Mouse (Mus musculus) neural tube, embryonic 11.5 days (tissue): ENCODE data around the gene Ccdc43. TPM values are rescaled to one million over a fixed set of nuclear protein-coding genes. Genes with fewer than 3 reads are reported as not detected.

Experiments
- ATAC-seq: fragments of 200-750 bp; cut with Nextera tagmentation; 2 replicates; pipeline ENCODE4 v1.8.0; 2017; ENCODE audit warnings: moderate number of reproducible peaks, mild to moderate bottlenecking, moderate TSS enrichment, moderate library complexity; ENCODE audit not compliant: insufficient read depth, low FRiP score, low TSS enrichment
- DNase-seq: peaks from one replicate; pipeline ENCODE4 v3.0.0-alpha.2; 2015; ENCODE audit warnings: low spot score
- H3K27ac ChIP-seq: fragments of 300-500 bp; sonication (generic); 2 replicates; pipeline ENCODE4 v1.5.1; 2014; ENCODE audit warnings: low read depth, mild to moderate bottlenecking, low read length
- H3K27me3 ChIP-seq: fragments of 300-500 bp; sonication (generic); 2 replicates; pipeline ENCODE4 v1.6.1; 2014; ENCODE audit warnings: mild to moderate bottlenecking, low read length, mixed read lengths; ENCODE audit not compliant: control insufficient read depth, insufficient read depth
- H3K36me3 ChIP-seq: fragments of 300-500 bp; sonication (generic); 2 replicates; pipeline ENCODE4 v1.6.1; 2014; ENCODE audit warnings: mild to moderate bottlenecking, low read length, moderate library complexity, mixed read lengths; ENCODE audit not compliant: control insufficient read depth, insufficient read depth
- H3K4me1 ChIP-seq: fragments of 300-500 bp; sonication (generic); 2 replicates; pipeline ENCODE4 v1.6.1; 2014; ENCODE audit warnings: low read length, mixed read lengths; ENCODE audit not compliant: control insufficient read depth, insufficient read depth
- H3K4me2 ChIP-seq: fragments of 300-500 bp; sonication (generic); 2 replicates; pipeline ENCODE4 v1.6.1; 2014; ENCODE audit warnings: low read depth, mild to moderate bottlenecking, moderate library complexity
- H3K4me3 ChIP-seq: fragments of 300-500 bp; sonication (generic); 2 replicates; pipeline ENCODE4 v1.5.1; 2014; ENCODE audit warnings: low read depth, low read length
- H3K9ac ChIP-seq: fragments of 300-500 bp; sonication (generic); 2 replicates; pipeline ENCODE4 v1.6.1; 2014; ENCODE audit warnings: mild to moderate bottlenecking, low read length
- H3K9me3 ChIP-seq: fragments of 300-500 bp; sonication (generic); 2 replicates; pipeline ENCODE4 v1.6.1; 2016; ENCODE audit warnings: low read length; ENCODE audit not compliant: control insufficient read depth
- WGBS: fragments of 180-500 bp; shearing (Covaris S2); extraction: QIAGEN DNeasy Blood & Tissue Kit; methylation state at CpG from one replicate; pipeline ENCODE4 v1.1.7; 2014; 5-methylcytosine and 5-hydroxymethylcytosine counted together
- polyA plus RNA-seq: library from polyadenylated mRNA; unstranded; fragments of >200 nt; fragmentation: Nextera tagmentation; extraction: Ambion mirVana; gene quantifications from 2 replicates; pipeline ENCODE4 v1.2.1, GENCODE M21; 2014

Gene Ccdc43
- polyA plus RNA-seq, 1 experiment from 2014 or later = 53.8 TPM

- Histone ChIP-seq H3K4me3 (no peak overlapping the region), H3K27me3 (no peaks in the 10 kb centered on the region), H3K36me3 (no peaks in the 10 kb centered on the region), H3K4me2 (no peak overlapping the region), H3K9me3 (no peaks in the 10 kb centered on the region), H3K4me1 (no peaks in the 10 kb centered on the region), H3K9ac (no peak overlapping the region), H3K27ac (no peak overlapping the region)
- WGBS = 36% methylated on average over 4 of the region's 4 CpGs
- ATAC-seq = no peak
- no peak for DNase-seq
These were observed 41.2 kb downstream of the Ccdc43 start for GRCm38 (mm10) chr11:102656326-102656926.

- Histone ChIP-seq H3K27ac (no peak overlapping the region), H3K4me1 (no peaks in the 10 kb centered on the region), H3K36me3 (no peaks in the 10 kb centered on the region), H3K9ac (no peak overlapping the region), H3K9me3 (no peaks in the 10 kb centered on the region), H3K27me3 (no peaks in the 10 kb centered on the region), H3K4me3 (no peak overlapping the region), H3K4me2 (no peak overlapping the region)
- ATAC-seq (no peak), DNase-seq (no peak)
- WGBS = 74% methylated on average over 8 of the region's 8 CpGs
These were observed 41.7 kb downstream of the Ccdc43 start for GRCm38 (mm10) chr11:102655888-102656287.

- ATAC-seq (no peak), DNase-seq (peak; percentile 34)
- Histone ChIP-seq H3K4me1 (no peaks in the 10 kb centered on the region), H3K4me3 (no peak overlapping the region), H3K27me3 (no peaks in the 10 kb centered on the region), H3K9me3 (no peaks in the 10 kb centered on the region), H3K4me2 (no peak overlapping the region), H3K27ac (no peak overlapping the region), H3K9ac (no peak overlapping the region), H3K36me3 (no peaks in the 10 kb centered on the region)
- 82% methylated on average over 3 of the region's 3 CpGs for WGBS
These were observed 44.7 kb downstream of the Ccdc43 start for GRCm38 (mm10) chr11:102652844-102653243.

GRCm38 (mm10) chr11:102651381-102651780, 46.2 kb downstream of the Ccdc43 start:
- Histone ChIP-seq H3K27ac (no peak overlapping the region), H3K9me3 (no peaks in the 10 kb centered on the region), H3K27me3 (no peaks in the 10 kb centered on the region), H3K9ac (no peak overlapping the region), H3K36me3 (no peaks in the 10 kb centered on the region), H3K4me3 (no peak overlapping the region), H3K4me2 (no peak overlapping the region), H3K4me1 (no peaks in the 10 kb centered on the region)
- WGBS = 4% methylated on average over 9 of the region's 9 CpGs
- peak; percentile 82 for DNase-seq
- no peak for ATAC-seq

- DNase-seq = no peak
- Histone ChIP-seq H3K4me3 (no peak overlapping the region), H3K27me3 (no peaks in the 10 kb centered on the region), H3K9me3 (no peaks in the 10 kb centered on the region), H3K9ac (no peak overlapping the region), H3K4me2 (no peak overlapping the region), H3K36me3 (no peaks in the 10 kb centered on the region), H3K27ac (no peak overlapping the region), H3K4me1 (no peaks in the 10 kb centered on the region)
- WGBS = 79% methylated on average over 12 of the region's 12 CpGs
- ATAC-seq = no peak
These were observed 49.7 kb downstream of the Ccdc43 start for GRCm38 (mm10) chr11:102647885-102648284.

GRCm38 (mm10) chr11:102646226-102646625, 51.4 kb downstream of the Ccdc43 start:
- H3K27me3 ChIP-seq = no peaks in the 10 kb centered on the region
- DNase-seq = no peak
- WGBS = 87% methylated on average over 13 of the region's 13 CpGs
- no peak overlapping the region for H3K4me3 ChIP-seq
- no peak overlapping the region for H3K9ac ChIP-seq
- no peak for ATAC-seq
- H3K4me1 ChIP-seq = no peaks in the 10 kb centered on the region
- H3K27ac ChIP-seq = no peak overlapping the region
- no peaks in the 10 kb centered on the region for H3K9me3 ChIP-seq
- no peaks in the 10 kb centered on the region for H3K36me3 ChIP-seq
- H3K4me2 ChIP-seq = no peak overlapping the region

GRCm38 (mm10) chr11:102643891-102644382, 53.6 kb downstream of the Ccdc43 start:
- Histone ChIP-seq H3K9me3 (no peaks in the 10 kb centered on the region), H3K4me1 (peaks cover 2% of the 10 kb centered on the region; the same call in 1 of the 2 replicates), H3K27ac (no peak overlapping the region), H3K27me3 (no peaks in the 10 kb centered on the region), H3K4me3 (no peak overlapping the region), H3K4me2 (no peak overlapping the region), H3K36me3 (no peaks in the 10 kb centered on the region), H3K9ac (no peak overlapping the region)
- DNase-seq (no peak), ATAC-seq (no peak)
- 56% methylated on average over 10 of the region's 10 CpGs for WGBS

- peaks cover 11% of the 10 kb centered on the region for H3K4me1 ChIP-seq
- 59% methylated on average over 12 of the region's 12 CpGs for WGBS
- no peak overlapping the region for H3K9ac ChIP-seq
- no peak for DNase-seq
- no peaks in the 10 kb centered on the region for H3K27me3 ChIP-seq
- no peak overlapping the region for H3K4me2 ChIP-seq
- H3K27ac ChIP-seq = no peak overlapping the region
- H3K36me3 ChIP-seq = no peaks in the 10 kb centered on the region
- no peak overlapping the region for H3K4me3 ChIP-seq
- H3K9me3 ChIP-seq = no peaks in the 10 kb centered on the region
- no peak for ATAC-seq
These were observed 60.7 kb downstream of the Ccdc43 start for GRCm38 (mm10) chr11:102636887-102637286.
